Mouse (Mus musculus) bone marrow, adult 2 months (tissue): ENCODE measurements at regions not wholly inside any gene's neighbourhood (a gene's known extent, or its start where the extent isn't known, plus 50 kb on each side); places are given as distances from the start of the nearest gene placed in this dataset.

Source experiments
- CTCF ChIP-seq: fragments of 200-500 bp; IDR thresholded peaks from 2 replicates; pipeline ENCODE4 v1.5.1; 2011; ENCODE audit warnings: low read length, control low read depth; ENCODE audit not compliant: control insufficient read depth, insufficient read depth
- POLR2A ChIP-seq: fragments of 200-500 bp; IDR thresholded peaks from 2 replicates; pipeline ENCODE4 v1.6.1; 2011; ENCODE audit warnings: low read depth, mild to moderate bottlenecking, control low read depth, low read length, borderline replicate concordance; ENCODE audit not compliant: control insufficient read depth

DNA sequence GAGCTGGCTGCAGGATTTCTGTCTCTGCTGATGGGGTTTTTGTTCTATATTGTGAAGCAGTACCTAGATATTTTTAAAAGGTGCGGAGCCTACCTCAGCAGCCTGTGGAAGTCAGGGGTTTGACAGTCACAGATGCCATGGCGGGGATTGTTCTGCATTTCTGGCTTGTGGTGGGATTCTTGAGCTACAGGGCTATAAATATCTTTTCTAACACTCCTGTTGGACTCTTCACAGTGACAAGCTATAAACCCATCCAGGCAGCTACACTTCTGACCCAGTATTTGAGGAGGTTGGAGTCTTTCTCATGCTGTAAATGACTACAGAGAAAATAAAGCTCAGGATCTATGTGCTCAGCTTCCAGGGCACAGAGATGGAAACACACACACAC, 112.3 kb upstream of the Tmtc1 start:
- TF ChIP-seq CTCF (no peak), POLR2A (no peak)
